Mouse (Mus musculus) ES-E14 (cell line): ENCODE measurements around the gene Il2rg. TPM values are rescaled to one million over a fixed set of nuclear protein-coding genes. Genes with fewer than 3 reads are reported as not detected.
A peak's percentile ranks its signal among the peaks of the same experiment; 100 is the strongest.

Experiments
- DNase-seq: peaks from one replicate; pipeline ENCODE4 v3.0.0-alpha.2; 2013; ENCODE audit warnings: low read depth, low spot score
- H3K27ac ChIP-seq: 2 replicates; pipeline ENCODE4 v1.5.1; 2012; ENCODE audit warnings: low read depth, mild to moderate bottlenecking, low read length, moderate library complexity, mixed read lengths; ENCODE audit not compliant: poor library complexity, insufficient read depth, severe bottlenecking
- H3K36me3 ChIP-seq: 2 replicates; pipeline ENCODE4 v1.6.1; 2012; ENCODE audit warnings: mild to moderate bottlenecking, low read length, moderate library complexity, mixed read lengths; ENCODE audit not compliant: control insufficient read depth, poor library complexity, insufficient read depth, severe bottlenecking
- H3K4me1 ChIP-seq, 2 experiments: fragments of 150-350 bp in 1 of 2; sonication (generic) in 1 of 2; 2 replicates each; pipeline ENCODE4 v1.6.1; 2012; ENCODE audit warnings: low read length in 2 of 2, mild to moderate bottlenecking in 1 of 2, mixed read lengths in 1 of 2; ENCODE audit not compliant: control insufficient read depth in 2 of 2, insufficient read depth in 2 of 2, poor library complexity in 1 of 2
- H3K4me3 ChIP-seq, 2 experiments: fragments of 150-350 bp in 1 of 2; sonication (generic) in 1 of 2; 2 replicates each; pipeline ENCODE4 v1.5.1; 2012; ENCODE audit warnings: low read length in 2 of 2, low read depth in 1 of 2, mild to moderate bottlenecking in 1 of 2, mixed read lengths in 1 of 2; ENCODE audit not compliant: insufficient read depth in 1 of 2, poor library complexity in 1 of 2, severe bottlenecking in 1 of 2
- H3K9ac ChIP-seq: 2 replicates; pipeline ENCODE4 v1.6.1; 2012; ENCODE audit warnings: low read depth, mild to moderate bottlenecking, low read length, mixed read lengths; ENCODE audit not compliant: poor library complexity, insufficient read depth, severe bottlenecking
- H3K9me3 ChIP-seq: fragments of 150-350 bp; sonication (generic); 2 replicates; pipeline ENCODE4 v1.6.1; 2012; ENCODE audit warnings: low read depth, mild to moderate bottlenecking, low read length; ENCODE audit not compliant: control insufficient read depth, insufficient read depth
- CHD2 ChIP-seq: IDR thresholded peaks from 2 replicates; pipeline ENCODE4 v1.6.1; 2014; ENCODE audit warnings: mild to moderate bottlenecking, low read depth, low read length, inconsistent platforms
- HCFC1 ChIP-seq: IDR thresholded peaks from 2 replicates; pipeline ENCODE4 v1.6.1; 2012; ENCODE audit warnings: low read length, inconsistent platforms, borderline replicate concordance; ENCODE audit not compliant: insufficient read depth
- MAFK ChIP-seq: IDR thresholded peaks from 2 replicates; pipeline ENCODE4 v1.6.1; 2014; ENCODE audit warnings: mild to moderate bottlenecking, low read depth, low read length, inconsistent platforms; ENCODE audit not compliant: insufficient read depth
- ZC3H11A ChIP-seq: IDR thresholded peaks from 2 replicates; pipeline ENCODE4 v1.6.1; 2012; ENCODE audit warnings: low read depth, mild to moderate bottlenecking, inconsistent platforms, low read length, borderline replicate concordance
- ZNF384 ChIP-seq: IDR thresholded peaks from 2 replicates; pipeline ENCODE4 v1.6.1; 2012; ENCODE audit warnings: low read depth, low read length, inconsistent platforms
- in situ Hi-C, 2 experiments: fragments of 600-800 bp; cut with MboI; formaldehyde crosslinking; loops; one replicate each; pipeline ENCODE4 v1.15.1; 2025; ENCODE audit warnings: low sequenced_read_pairs in 2 of 2, inconsistent platforms in 1 of 2; ENCODE audit not compliant: unreplicated experiment in 2 of 2
- total RNA-seq: library from RNA; depleted of rRNA; stranded (reverse); fragments of 300-350 nt; gene quantifications from 2 replicates; pipeline ENCODE4 v1.2.3, GENCODE M21; 2012

Il2rg gene
- total RNA-seq, 1 experiment: 2.6 TPM

- Histone ChIP-seq H3K4me3 (no peak overlapping the region), H3K9ac (no peak overlapping the region), H3K36me3 (peaks cover 43% of the 10 kb centered on the region), H3K27ac (no peak overlapping the region), H3K4me1 (no peaks in the 10 kb centered on the region), H3K9me3 (no peaks in the 10 kb centered on the region)
- DNase-seq: no peak
- in situ Hi-C loops: no loop called here
- no peak for TF ChIP-seq CHD2
- no peak for TF ChIP-seq HCFC1
- no peak for TF ChIP-seq MAFK
- 0 out of 2 replicates have a peak, but pooled peaks have one; percentile 21 for TF ChIP-seq ZC3H11A
- no peak for TF ChIP-seq ZNF384
Measured at GRCm38 (mm10) chrX:101285534-101285933, 17.5 kb upstream of the Il2rg start.

GRCm38 (mm10) chrX:101282813-101283212 lies 14.8 kb upstream of the Il2rg start:
- DNase-seq: no peak
- Histone ChIP-seq H3K9me3 (no peaks in the 10 kb centered on the region), H3K36me3 (peaks cover 32% of the 10 kb centered on the region), H3K4me1 (no peaks in the 10 kb centered on the region), H3K27ac (no peak overlapping the region), H3K4me3 (no peak overlapping the region), H3K9ac (no peak overlapping the region)
- TF ChIP-seq MAFK (no peak), ZC3H11A (no peak), HCFC1 (no peak), ZNF384 (no peak), CHD2 (no peak)
- in situ Hi-C loops: no loop called here

- H3K36me3 ChIP-seq: peaks cover 5% of the 10 kb centered on the region
- no peak for TF ChIP-seq HCFC1
- no peak for TF ChIP-seq ZNF384
- TF ChIP-seq ZC3H11A: no peak
- no peak for TF ChIP-seq CHD2
- no peak for TF ChIP-seq MAFK
- DNase-seq: no peak
- H3K27ac ChIP-seq: peak within 1 kb of the TSS; percentile 90
- peak within 1 kb of the TSS; percentile 83 to 88 for H3K4me3 ChIP-seq
- no peaks in the 10 kb centered on the region for H3K9me3 ChIP-seq
- peak within 1 kb of the TSS; percentile 88 for H3K9ac ChIP-seq
- in situ Hi-C loops: no loop called here
- H3K4me1 ChIP-seq: 0 out of 4 replicates have a peak, but pooled peaks cover 0 to 2% of the 10 kb centered on the region in 2 experiments
Measured at GRCm38 (mm10) chrX:101273875-101274738, 6.1 kb upstream of the Il2rg start, which contains the start of gene Med12. Gene Med12, plus strand, starts transcription at chrX:101274030.

GRCm38 (mm10) chrX:101273410-101273809 lies 5.4 kb upstream of the Il2rg start:
- in situ Hi-C loops: no loop called here
- Histone ChIP-seq H3K36me3 (peaks cover 5% of the 10 kb centered on the region), H3K9ac (peak overlapping the region; percentile 74), H3K4me3 (peak overlapping the region; percentile 83 to 88), H3K9me3 (no peaks in the 10 kb centered on the region), H3K27ac (peak overlapping the region; percentile 90), H3K4me1 (0 out of 4 replicates have a peak, but pooled peaks cover 0 to 2% of the 10 kb centered on the region in 2 experiments)
- DNase-seq: no peak
- TF ChIP-seq CHD2 (no peak), ZC3H11A (no peak), ZNF384 (no peak), HCFC1 (no peak), MAFK (no peak)

- in situ Hi-C loops: no loop called here
- Histone ChIP-seq H3K4me3 (no peak within 1 kb of the TSS), H3K9ac (no peak within 1 kb of the TSS), H3K4me1 (peaks cover 0 to 5% of the 10 kb centered on the region in 2 experiments; a peak in 2 of 4 replicates), H3K36me3 (no peaks in the 10 kb centered on the region), H3K27ac (peak within 1 kb of the TSS; percentile 36; the same call in 1 of the 2 replicates), H3K9me3 (no peaks in the 10 kb centered on the region)
- no peak for DNase-seq
- TF ChIP-seq CHD2 (no peak), ZNF384 (no peak), MAFK (no peak), HCFC1 (no peak), ZC3H11A (no peak)
Measured at GRCm38 (mm10) chrX:101268755-101269124, 685 bp upstream of the Il2rg start, which contains the start of gene Gm20489. Gene Gm20489, minus strand, starts transcription at chrX:101269023.
